Mouse (Mus musculus) ES-E14 (cell line): ENCODE results near the gene Olfr213.

Experiments
- CHD2 ChIP-seq: IDR thresholded peaks from 2 replicates; pipeline ENCODE4 v1.6.1; 2014; ENCODE audit warnings: mild to moderate bottlenecking, low read depth, low read length, inconsistent platforms
- HCFC1 ChIP-seq: IDR thresholded peaks from 2 replicates; pipeline ENCODE4 v1.6.1; 2012; ENCODE audit warnings: low read length, inconsistent platforms, borderline replicate concordance; ENCODE audit not compliant: insufficient read depth
- ZC3H11A ChIP-seq: IDR thresholded peaks from 2 replicates; pipeline ENCODE4 v1.6.1; 2012; ENCODE audit warnings: low read depth, mild to moderate bottlenecking, inconsistent platforms, low read length, borderline replicate concordance
- ZNF384 ChIP-seq: IDR thresholded peaks from 2 replicates; pipeline ENCODE4 v1.6.1; 2012; ENCODE audit warnings: low read depth, low read length, inconsistent platforms

GRCm38 (mm10) chr6:116553935-116554334 is 15.7 kb downstream of the Olfr213 start, which contains the start of gene Olfr214:
- TF ChIP-seq ZNF384 (no peak), CHD2 (no peak), HCFC1 (no peak), ZC3H11A (no peak)
